Mouse (Mus musculus) adrenal gland, postnatal 36 days (tissue): ENCODE data around the gene Nup160. TPM values are rescaled to one million over a fixed set of nuclear protein-coding genes. Genes with fewer than 3 reads are reported as not detected.
A peak's percentile ranks its signal among the peaks of the same experiment; 100 is the strongest.

ENCODE experiments used
- DNase-seq, 2 experiments: peaks; one replicate each; pipeline ENCODE4 v3.0.0; 2021; ENCODE audit warnings: mixed read lengths in 1 of 2
- total RNA-seq, 2 experiments: library from RNA; stranded (reverse); gene quantifications; 2 replicates each; pipeline ENCODE4 v1.2.3; 2021

The Nup160 gene
- total RNA-seq, 2 experiments from 2014 or later = 29.7 to 32.0 TPM

DNA sequence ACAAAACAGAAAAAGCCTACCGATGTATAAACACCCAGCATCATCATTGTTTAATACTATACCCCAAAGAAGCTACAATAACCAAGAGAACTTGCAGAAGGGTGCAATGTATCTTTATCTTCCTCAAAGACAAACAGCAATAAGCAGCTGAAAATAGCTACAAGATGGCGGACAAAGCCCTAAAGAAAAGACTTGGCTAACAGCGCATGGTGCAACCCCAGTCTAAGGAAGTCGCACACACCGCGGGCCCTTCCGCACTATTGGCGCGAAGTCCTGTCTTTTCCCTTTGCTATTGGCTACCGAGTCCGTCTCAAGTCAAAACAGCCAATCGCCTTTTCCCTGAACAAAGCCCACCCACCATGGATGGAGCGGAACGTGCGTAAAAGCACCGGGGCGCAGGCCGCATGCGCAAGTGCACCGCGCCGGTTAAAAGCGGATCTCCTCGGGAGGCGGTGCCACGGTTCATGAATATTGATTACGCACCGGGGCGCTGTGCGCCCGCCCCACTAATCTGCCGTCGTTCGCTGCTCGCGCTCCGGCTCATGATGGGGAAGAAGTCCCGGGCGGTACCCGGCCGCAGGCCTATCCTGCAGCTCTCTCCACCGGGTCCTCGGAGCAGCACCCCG lies 68.2 kb downstream of the Nup160 start, which contains the start of gene Fnbp4:
Gene Fnbp4 (plus strand): TSS at position 318 of the 626 bp plus-strand sequence.
- peak; percentile 98 for DNase-seq

DNA sequence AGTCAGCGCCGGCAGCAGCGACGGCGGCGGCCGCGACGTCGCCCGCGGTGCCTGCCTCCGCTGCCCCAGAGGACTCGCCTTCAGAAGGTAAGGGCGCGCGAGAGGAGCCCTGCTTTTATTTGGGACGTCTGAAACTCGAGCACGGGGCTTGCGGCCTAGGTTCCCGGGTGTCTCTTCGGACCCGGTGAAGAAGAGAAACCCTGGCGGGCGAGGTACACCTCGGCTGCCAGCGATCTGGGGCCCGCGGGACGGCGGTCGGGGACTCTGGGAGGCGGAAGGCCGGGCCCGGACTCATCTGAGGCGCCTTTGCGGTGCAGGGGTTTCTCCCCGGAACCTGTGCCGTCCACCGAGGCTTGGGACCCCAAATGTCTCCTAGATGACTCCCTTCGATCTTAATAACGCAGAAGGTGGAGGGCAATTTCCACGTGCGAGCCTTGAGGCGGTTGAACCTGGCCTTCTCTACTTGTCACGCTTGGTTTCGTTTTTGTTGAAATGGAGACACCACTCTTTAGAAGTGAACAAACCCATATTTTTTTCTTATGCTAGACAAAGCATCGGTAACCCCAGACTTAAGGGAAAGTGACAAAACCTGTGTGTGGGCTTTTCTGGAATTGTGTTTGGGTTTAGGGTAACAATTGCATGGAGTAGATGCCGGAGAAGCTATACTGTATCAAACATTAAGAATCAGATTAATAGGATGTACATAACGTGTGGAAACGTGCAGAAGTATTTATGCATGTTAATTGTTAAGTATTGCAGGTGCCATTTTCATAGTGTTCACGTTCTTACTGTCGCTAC lies 68.9 kb downstream of the Nup160 start:
- peak; percentile 52 to 61 for DNase-seq

DNA sequence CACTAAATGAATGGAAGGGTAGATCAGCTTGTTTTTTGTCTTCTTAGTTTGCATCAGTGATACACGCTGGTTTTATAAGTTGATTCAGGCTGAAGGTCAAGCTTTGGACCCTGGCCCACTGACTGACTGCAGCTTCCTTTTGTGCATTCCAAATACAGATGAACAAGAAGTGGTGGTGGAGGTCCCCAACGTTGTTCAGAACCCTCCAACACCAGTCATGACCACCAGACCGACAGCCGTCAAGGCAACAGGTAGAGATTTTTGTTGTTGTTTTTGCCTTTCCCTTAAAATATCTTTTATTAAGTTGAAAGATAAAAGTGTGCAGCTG lies 69.5 kb downstream of the Nup160 start:
- DNase-seq = peak; percentile 40

DNA sequence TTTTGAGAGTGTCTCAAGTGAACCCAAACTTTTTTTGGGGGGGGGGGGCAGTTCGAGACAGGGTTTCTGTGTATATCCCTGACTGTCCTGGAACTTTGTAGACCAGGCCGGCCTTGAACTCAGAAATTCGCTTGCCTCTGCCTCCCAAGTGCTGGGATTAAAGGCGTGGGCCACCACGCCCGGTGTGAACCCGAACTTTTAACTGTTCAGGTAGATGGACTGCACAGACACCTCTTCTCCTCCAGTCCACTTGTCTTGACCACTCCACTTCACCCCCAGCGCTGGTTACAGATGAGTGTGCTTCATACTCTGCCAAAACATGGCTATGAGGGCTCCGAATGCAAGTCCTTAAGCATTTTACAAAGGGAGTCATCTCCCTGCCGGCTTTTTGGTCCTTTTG lies 70.1 kb downstream of the Nup160 start:
- no peak for DNase-seq

DNA sequence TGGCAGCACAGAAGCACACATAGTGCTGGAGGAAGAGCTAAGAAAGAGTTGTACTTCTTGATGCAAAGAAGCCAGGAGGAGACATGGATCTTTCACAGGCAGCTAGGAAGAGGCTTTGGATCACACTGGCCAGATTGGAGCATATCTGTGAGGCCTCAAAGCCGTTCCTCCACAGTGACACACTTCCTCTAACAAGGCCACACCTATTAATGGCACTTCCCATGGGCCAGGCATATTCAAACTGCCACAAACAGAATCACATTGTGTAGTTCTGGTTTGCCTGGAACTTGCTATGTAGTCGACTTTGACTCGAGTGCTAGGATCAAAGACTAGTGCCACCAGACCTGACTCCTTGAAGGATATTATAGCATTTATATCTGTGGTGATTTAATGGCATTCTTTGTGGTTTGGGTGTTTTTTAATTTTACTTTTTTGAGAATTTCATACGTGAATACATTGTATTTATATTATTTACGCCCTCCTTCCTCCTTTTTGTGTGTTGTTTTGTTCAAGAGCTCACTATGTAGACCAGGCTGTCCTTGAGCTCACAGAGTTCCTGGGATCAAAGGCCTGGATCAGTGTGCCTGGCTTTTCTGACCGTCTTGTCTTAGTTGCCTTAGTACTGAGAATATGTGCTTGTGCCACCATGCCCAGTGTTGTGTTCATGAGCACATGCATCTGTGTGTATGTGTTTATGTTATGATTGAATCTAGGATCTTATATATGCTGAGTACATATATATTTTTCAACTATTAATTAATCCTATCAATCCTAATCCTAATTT lies 72.9 kb downstream of the Nup160 start:
- peak in 1 of 2 experiments; percentile 7 for DNase-seq

DNA sequence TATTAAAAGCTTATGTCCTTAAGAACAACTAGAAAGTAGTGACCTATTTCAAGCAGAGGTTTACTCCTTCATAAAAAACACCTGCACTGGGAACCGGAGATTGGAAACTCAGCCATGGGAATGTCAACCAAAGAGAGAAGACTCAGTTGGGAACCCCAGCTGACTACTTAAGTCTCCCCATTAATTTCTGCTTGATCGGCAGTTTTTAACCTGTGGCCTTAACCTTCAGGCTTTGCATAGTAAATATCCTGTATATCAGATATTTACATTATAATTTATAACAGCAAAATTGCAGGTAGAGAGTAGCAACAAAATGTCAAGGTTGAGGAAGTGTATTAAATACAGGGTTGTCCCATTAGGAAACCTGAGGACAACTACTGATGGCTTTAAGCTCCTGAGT lies 76.5 kb downstream of the Nup160 start:
- no peak for DNase-seq

DNA sequence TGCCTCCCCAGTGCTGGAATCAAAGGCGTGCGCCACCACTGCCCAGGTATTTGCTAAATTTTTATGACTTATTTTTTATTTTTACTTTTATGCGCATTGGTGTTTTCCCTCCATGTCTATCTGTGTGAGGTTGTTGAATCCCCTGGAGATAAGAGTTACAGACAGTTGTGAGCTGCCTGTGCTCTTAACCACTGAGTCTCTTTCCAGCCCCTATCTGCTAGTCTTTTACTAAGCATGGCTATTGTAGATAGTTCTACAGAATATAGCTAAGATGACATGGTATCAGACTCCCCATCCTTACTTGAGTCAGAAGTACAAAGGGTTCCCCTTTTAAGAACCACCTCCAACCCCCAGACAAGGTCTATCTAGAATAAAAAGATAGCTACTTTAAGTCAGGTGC lies 77.2 kb downstream of the Nup160 start:
- DNase-seq = no peak

DNA sequence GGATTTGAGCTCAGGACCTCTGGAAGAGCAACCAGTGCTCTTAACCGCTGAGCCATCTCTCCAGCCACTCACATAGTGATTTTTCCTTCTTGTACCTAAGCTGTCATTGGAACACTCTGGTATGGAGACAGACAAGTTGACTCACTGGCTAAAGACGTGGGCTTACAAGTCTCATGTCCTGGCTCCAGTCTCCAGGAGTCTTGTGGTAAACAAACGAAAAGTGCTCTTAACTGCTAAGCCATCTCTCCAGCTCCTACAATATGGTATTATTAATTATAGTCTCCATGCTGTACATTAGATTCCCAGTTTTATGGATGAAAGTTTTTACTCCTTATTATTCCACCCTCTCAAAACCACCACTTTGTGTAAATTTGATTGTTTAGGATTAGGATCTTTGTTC lies 88.1 kb downstream of the Nup160 start:
- DNase-seq = no peak

DNA sequence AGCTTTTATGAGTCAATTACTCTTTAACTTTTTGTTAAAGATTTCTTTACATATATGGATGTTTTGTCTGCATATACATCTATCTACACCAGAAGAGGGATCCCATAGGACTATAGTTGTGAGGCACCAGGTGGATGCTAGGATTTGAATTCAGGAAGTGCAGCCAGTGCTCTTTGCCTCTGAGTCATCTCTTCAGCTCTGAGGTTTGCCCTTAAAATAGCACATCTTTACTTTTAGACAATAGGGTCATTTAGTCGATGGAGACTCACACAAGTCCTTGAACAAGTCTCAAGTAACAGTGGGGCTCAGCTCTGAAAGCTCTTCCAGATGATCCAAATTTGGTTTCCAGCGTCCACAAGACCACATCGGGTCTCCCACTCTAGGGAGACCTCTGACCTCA lies 104.3 kb downstream of the Nup160 start:
- DNase-seq = no peak

DNA sequence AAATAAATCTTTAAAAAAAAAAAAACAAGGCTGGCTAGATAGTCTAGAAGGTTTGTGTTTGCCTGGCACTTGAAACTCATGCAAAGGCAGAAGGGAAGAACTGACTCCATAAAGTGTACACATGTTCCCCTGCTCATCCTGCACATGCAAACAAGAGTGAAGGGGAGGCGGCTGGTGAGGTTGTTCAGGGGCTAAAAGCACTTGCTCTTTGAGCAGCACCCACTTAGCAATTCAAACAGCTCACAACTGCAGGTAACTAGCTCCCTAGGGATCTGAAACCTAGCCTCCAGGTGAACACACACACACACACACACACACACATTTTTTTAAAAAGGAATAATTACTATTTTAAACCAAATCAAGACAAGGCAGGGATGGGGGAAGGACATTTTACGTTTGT lies 104.9 kb downstream of the Nup160 start:
- DNase-seq = no peak

DNA sequence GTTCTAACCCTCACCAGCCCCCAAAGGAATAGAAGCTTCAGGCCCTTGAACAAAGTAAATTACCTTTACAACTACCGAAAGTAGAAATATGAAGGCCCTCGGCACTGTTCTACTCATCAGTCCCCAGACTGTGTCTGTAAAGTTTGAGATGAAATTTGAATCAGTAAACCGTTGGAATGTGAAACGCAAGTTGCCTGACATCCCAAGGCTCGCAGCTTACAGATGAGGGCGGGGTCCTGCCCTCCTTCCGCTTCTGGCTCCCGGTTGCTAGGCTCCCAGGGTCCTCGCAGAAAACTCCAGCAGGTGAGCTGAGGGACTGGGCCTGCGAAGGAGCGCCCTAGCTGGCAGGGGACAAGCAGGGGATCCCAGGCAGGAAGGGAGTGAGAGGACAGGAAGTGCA lies 105.4 kb downstream of the Nup160 start, which contains the start of gene Agbl2:
Gene Agbl2 (plus strand): TSS at position 270 of the 400 bp plus-strand sequence.
- peak; percentile 37 to 48 for DNase-seq

DNA sequence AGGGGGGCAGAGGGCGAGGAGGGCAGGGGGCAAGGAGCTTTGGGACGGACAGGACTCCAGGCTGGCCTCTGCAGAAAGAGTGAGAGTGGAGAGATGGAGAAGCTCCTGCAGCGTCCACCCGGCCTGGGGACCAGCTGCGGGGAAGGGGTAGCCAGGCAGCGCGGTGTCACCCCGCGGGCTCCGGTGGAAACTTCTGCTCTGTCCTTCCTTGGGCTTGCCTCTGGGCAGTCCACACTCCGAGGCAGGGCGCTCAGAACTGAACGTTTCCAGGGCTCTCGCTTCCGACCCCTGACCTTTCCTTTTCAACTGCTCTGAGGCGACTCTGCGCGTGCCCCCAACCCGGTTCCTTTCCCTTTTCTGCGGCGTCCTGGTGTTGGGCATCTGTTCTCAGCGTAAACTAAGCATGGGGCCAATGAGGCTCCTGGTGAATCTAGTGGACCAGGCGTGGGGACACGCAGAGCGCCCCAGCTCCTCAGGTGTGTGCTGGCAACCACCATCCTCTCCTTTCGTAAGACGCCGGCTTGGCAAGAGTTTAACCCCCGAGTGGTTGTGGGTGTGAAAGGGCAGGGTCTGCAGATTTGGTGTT lies 106.0 kb downstream of the Nup160 start:
- peak; percentile 23 to 58 for DNase-seq

Other genes starting within 250 kb of the Nup160 start
- gene Ptprj, start 96.6 kb upstream of the Nup160 start, total RNA-seq = 10 to 100 TPM; 16.4 to 22.0 TPM
- 10 to 100 TPM; 46.3 to 52.0 TPM for gene Fnbp4, start 68.2 kb downstream of the Nup160 start, total RNA-seq
- 1 to 10 TPM; 1.0 to 1.1 TPM for gene Agbl2, start 105.5 kb downstream of the Nup160 start, total RNA-seq
- gene Mtch2, start 169.9 kb downstream of the Nup160 start, total RNA-seq = 100 to 1,000 TPM; 242 to 275 TPM
- gene C1qtnf4, start 208.6 kb downstream of the Nup160 start, total RNA-seq = 1 to 10 TPM in 1 of 2 experiments, under 1 TPM in 1; 0.56 to 1.1 TPM
- gene Kbtbd4, start 227.5 kb downstream of the Nup160 start, total RNA-seq = 10 to 100 TPM; 32.4 to 37.5 TPM
- 100 to 1,000 TPM; 365 to 412 TPM for gene Ndufs3, start 227.6 kb downstream of the Nup160 start, total RNA-seq